Mouse (Mus musculus): ENCODE measurements at regions not wholly inside any gene's neighbourhood (a gene's known extent, or its start where the extent isn't known, plus 50 kb on each side); places are given as distances from the start of the nearest gene placed in this dataset.

DNA sequence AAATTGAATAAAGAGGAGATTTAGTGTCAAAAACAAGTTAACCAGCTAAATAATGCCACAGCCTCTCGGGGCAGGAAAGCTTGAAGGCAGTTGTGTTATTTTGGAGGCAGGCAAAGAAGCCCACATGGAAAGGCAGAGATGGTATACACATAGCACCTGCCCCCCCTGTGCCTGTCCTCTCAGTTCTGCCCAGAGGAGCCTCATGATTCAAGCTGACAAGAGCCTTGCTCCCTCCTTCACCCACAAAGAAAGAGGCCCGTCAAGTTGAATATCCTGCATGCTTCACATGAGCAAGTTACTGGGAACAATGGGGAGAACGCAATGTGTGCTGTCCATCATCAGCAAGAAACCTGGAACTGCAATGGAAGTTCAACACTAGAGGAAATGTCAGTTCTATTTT is 398.2 kb upstream of the Zic4 start:
- H3K36me3 ChIP-seq (ENCODE audit: control insufficient read depth, insufficient read depth): no peaks in the 10 kb centered on the region

DNA sequence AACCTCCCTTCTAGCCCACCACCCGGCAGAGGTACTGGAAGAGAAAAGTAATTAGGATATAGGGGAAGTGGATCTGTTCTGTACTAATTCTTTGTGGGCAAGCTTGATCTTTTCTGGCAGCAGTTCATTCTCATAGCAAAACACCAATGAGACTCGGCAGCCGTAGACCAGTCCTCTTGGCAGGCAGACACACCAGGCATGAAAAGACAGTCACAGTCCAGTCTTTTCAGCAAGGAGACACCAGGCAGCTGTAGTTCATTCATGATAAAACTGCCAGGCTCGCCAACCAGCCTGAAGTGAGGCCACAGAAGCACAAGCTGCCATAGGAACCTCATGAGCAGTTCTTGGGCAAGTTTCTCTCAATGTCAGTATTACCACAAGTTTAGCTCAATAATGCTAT is 383.5 kb upstream of the Zic4 start:
- Histone ChIP-seq H3K27me3 (replicated peaks; ENCODE audit: control insufficient read depth, insufficient read depth, low read length) (no peaks in the 10 kb centered on the region), H3K9me3 (ENCODE audit: control insufficient read depth, low read length) (no peaks in the 10 kb centered on the region), H3K4me2 (ENCODE audit: low read length) (no peak overlapping the region), H3K27ac (ENCODE audit: low read length) (no peak overlapping the region), H3K36me3 (ENCODE audit: control insufficient read depth, insufficient read depth) (no peaks in the 10 kb centered on the region), H3K4me1 (replicated peaks; ENCODE audit: control insufficient read depth, insufficient read depth, low read length) (no peaks in the 10 kb centered on the region), H3K9ac (replicated peaks; ENCODE audit: low read depth, low read length) (no peak overlapping the region), H3K4me3 (replicated peaks; ENCODE audit: low read length) (no peak overlapping the region)
- ATAC-seq: peak; percentile 67
- 36% methylated on average over 4 of the region's 4 CpGs for WGBS

More for the DNA sequence above, 398.2 kb upstream of the Zic4 start:
- no peak for ATAC-seq
- Histone ChIP-seq H3K27ac (ENCODE audit: low read length) (no peak overlapping the region), H3K4me1 (replicated peaks; ENCODE audit: control insufficient read depth, insufficient read depth, low read length) (no peaks in the 10 kb centered on the region), H3K9me3 (ENCODE audit: control insufficient read depth, low read length) (no peaks in the 10 kb centered on the region), H3K4me3 (replicated peaks; ENCODE audit: low read length) (no peak overlapping the region), H3K4me2 (ENCODE audit: low read length) (no peak overlapping the region), H3K27me3 (replicated peaks; ENCODE audit: control insufficient read depth, insufficient read depth, low read length) (no peaks in the 10 kb centered on the region), H3K9ac (replicated peaks; ENCODE audit: low read depth, low read length) (no peak overlapping the region)
- WGBS: 50% methylated on average over 3 of the region's 3 CpGs

DNA sequence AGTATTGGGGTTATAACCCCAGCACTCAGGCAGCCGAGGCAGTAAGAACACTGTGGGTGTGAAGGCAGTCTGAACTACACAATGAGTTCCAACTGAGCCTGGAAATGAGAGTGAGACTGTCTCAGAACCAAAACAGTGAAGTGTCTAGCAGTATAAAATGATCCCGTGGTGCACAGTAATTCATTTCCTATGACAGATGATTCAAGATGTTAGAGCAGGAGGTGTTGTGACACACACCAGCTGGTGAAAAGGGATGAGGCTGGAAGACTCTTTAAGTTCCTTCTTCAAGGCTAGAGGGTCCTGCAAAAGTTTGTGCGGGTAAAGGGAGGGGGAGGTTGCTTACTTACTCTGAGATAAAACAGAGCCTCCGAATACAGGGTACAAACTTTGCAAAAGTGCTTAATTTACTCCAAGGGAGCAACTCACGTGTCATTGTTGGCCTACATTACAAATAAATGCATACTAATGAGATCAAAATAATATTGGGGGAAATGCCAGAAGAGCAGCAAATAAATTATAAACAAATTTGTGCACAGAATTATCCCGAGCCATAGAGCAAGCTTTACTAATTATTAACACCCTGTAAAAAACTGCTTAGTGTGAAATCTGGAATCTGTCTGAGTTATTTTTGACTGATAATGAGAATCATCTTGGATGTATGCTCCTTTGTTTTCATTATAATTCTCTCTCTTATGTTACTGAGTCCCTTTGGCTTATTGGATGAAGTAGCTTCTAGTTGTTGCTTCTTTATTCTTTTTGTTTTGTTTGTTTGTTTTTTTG is 382.0 kb upstream of the Zic4 start:
- ATAC-seq: peak; percentile 94
- WGBS: 38% methylated on average over 6 of the region's 6 CpGs

DNA sequence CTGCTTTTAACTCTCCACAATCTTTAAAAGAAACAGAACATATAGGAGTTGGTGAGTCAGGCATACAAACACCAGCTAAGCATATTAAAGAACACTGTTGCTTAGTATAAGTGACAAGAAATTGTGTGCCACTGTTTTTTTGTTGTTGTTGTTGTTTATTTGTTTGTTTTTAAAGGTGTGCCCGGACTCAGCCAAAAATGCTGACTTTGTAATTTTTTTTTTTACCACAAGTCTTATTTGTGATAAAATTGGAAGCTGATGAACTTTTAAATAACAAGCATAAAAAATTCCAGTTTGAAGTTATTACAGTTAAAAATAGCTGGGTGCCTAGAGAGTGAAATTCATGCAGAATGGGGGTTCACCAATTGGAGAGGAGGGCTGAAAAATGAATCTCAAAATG is 363.0 kb upstream of the Zic4 start:
- no peaks in the 10 kb centered on the region for H3K4me1 ChIP-seq (replicated peaks; ENCODE audit: control insufficient read depth, insufficient read depth, low read length)
- WGBS: 100% methylated on average over 1 of the region's 1 CpGs
- no peaks in the 10 kb centered on the region for H3K36me3 ChIP-seq (ENCODE audit: control insufficient read depth, insufficient read depth)
- no peaks in the 10 kb centered on the region for H3K9me3 ChIP-seq (ENCODE audit: control insufficient read depth, low read length)
- H3K27me3 ChIP-seq (replicated peaks; ENCODE audit: control insufficient read depth, insufficient read depth, low read length): no peaks in the 10 kb centered on the region
- no peak overlapping the region for H3K4me3 ChIP-seq (replicated peaks; ENCODE audit: low read length)
- no peak overlapping the region for H3K4me2 ChIP-seq (ENCODE audit: low read length)
- no peak overlapping the region for H3K27ac ChIP-seq (ENCODE audit: low read length)
- no peak overlapping the region for H3K9ac ChIP-seq (replicated peaks; ENCODE audit: low read depth, low read length)
- ATAC-seq: no peak

More for the DNA sequence above, 382.0 kb upstream of the Zic4 start:
- no peak overlapping the region for H3K9ac ChIP-seq (replicated peaks; ENCODE audit: low read depth, low read length)
- H3K4me3 ChIP-seq (replicated peaks; ENCODE audit: low read length): no peak overlapping the region
- H3K27ac ChIP-seq (ENCODE audit: low read length): no peak overlapping the region
- no peaks in the 10 kb centered on the region for H3K36me3 ChIP-seq (ENCODE audit: control insufficient read depth, insufficient read depth)
- no peak overlapping the region for H3K4me2 ChIP-seq (ENCODE audit: low read length)
- no peaks in the 10 kb centered on the region for H3K4me1 ChIP-seq (replicated peaks; ENCODE audit: control insufficient read depth, insufficient read depth, low read length)
- no peaks in the 10 kb centered on the region for H3K9me3 ChIP-seq (ENCODE audit: control insufficient read depth, low read length)
- H3K27me3 ChIP-seq (replicated peaks; ENCODE audit: control insufficient read depth, insufficient read depth, low read length): no peaks in the 10 kb centered on the region

DNA sequence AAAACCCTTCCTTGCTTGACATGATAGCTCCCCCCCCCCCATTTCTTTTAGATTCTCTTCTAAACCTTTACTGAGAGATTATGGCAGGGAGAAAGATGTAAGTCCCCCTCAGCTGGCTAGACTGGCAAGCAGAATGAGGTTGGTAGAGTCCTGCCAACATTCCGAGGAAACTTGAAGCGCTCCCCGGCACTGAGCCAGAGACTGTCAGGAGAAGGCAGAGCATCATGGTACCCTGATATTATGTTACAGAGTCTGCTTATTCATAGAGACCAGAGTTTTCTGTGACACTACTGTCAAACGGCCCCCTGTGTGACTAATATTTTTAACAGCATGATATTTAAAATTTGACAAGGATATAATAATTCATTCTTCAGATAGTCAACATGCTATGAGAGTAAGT is 358.0 kb upstream of the Zic4 start:
- no peak overlapping the region for H3K9ac ChIP-seq (replicated peaks; ENCODE audit: low read depth, low read length)
- no peaks in the 10 kb centered on the region for H3K36me3 ChIP-seq (ENCODE audit: control insufficient read depth, insufficient read depth)
- 58% methylated on average over 4 of the region's 4 CpGs for WGBS
- no peak overlapping the region for H3K27ac ChIP-seq (ENCODE audit: low read length)
- H3K27me3 ChIP-seq (replicated peaks; ENCODE audit: control insufficient read depth, insufficient read depth, low read length): no peaks in the 10 kb centered on the region
- H3K4me1 ChIP-seq (replicated peaks; ENCODE audit: control insufficient read depth, insufficient read depth, low read length): no peaks in the 10 kb centered on the region
- no peak overlapping the region for H3K4me3 ChIP-seq (replicated peaks; ENCODE audit: low read length)
- peak; percentile 55; the same call in 1 of the 2 replicates for ATAC-seq
- H3K4me2 ChIP-seq (ENCODE audit: low read length): no peak overlapping the region
- H3K9me3 ChIP-seq (ENCODE audit: control insufficient read depth, low read length): no peaks in the 10 kb centered on the region

- 14% methylated on average over 2 of the region's 2 CpGs for WGBS
These were observed 321.7 kb upstream of the Zic4 start for GRCm38 (mm10) chr9:91040546-91040945.

GRCm38 (mm10) chr9:91048569-91048968 is 313.6 kb upstream of the Zic4 start:
- Histone ChIP-seq H3K9ac (replicated peaks; ENCODE audit: low read depth, low read length) (no peak overlapping the region), H3K9me3 (ENCODE audit: control insufficient read depth, low read length) (0 out of 2 replicates have a peak, but pooled peaks cover 2% of the 10 kb centered on the region), H3K4me1 (replicated peaks; ENCODE audit: control insufficient read depth, insufficient read depth, low read length) (no peaks in the 10 kb centered on the region), H3K36me3 (ENCODE audit: control insufficient read depth, insufficient read depth) (no peaks in the 10 kb centered on the region), H3K27me3 (replicated peaks; ENCODE audit: control insufficient read depth, insufficient read depth, low read length) (no peaks in the 10 kb centered on the region), H3K27ac (ENCODE audit: low read length) (no peak overlapping the region), H3K4me2 (ENCODE audit: low read length) (no peak overlapping the region), H3K4me3 (replicated peaks; ENCODE audit: low read length) (no peak overlapping the region)
- WGBS: 54% methylated on average over 2 of the region's 2 CpGs
- no peak for ATAC-seq

More at GRCm38 (mm10) chr9:91040546-91040945, 321.7 kb upstream of the Zic4 start:
- Histone ChIP-seq H3K9ac (replicated peaks; ENCODE audit: low read depth, low read length) (no peak overlapping the region), H3K27ac (ENCODE audit: low read length) (no peak overlapping the region), H3K27me3 (replicated peaks; ENCODE audit: control insufficient read depth, insufficient read depth, low read length) (no peaks in the 10 kb centered on the region), H3K4me3 (replicated peaks; ENCODE audit: low read length) (no peak overlapping the region), H3K9me3 (ENCODE audit: control insufficient read depth, low read length) (no peaks in the 10 kb centered on the region), H3K4me1 (replicated peaks; ENCODE audit: control insufficient read depth, insufficient read depth, low read length) (no peaks in the 10 kb centered on the region), H3K4me2 (ENCODE audit: low read length) (no peak overlapping the region), H3K36me3 (ENCODE audit: control insufficient read depth, insufficient read depth) (no peaks in the 10 kb centered on the region)
- no peak for ATAC-seq

DNA sequence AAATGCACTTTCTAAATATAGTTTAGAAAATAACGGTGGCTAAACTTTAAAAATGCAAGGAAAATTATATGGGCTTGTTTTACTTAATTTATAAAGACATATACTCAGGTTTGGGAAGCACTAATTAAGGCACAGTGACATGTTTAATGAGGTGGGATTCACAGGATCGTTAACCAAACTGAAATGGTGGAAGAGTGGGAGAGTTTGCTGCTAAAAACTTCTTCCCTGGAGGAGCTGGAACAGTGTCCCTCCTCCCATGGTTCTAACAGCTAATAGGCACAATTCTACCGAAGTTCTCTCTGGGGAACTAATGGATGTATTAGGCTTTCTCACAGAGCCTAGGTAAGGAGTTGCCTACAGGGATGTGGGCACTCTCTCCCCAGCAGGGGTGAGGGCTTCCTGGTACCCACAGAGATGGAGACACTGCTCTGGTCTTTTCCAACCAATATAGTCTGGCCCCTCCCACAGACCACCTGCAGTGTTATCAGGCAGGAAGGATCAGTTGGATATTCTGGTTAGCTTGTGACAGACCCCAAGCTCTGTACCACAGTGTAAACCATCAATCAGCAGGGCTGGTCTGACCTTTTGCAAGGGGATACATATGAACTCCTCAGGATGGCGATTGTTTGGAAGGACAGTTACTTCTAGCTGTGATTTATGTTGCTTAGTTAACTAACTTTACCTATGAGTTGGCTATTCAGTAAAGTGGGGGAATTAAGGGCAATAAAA is 309.0 kb upstream of the Zic4 start:
- 51% methylated on average over 4 of the region's 4 CpGs for WGBS
- H3K9ac ChIP-seq (replicated peaks; ENCODE audit: low read depth, low read length): no peak overlapping the region
- no peak overlapping the region for H3K4me2 ChIP-seq (ENCODE audit: low read length)
- H3K27me3 ChIP-seq (replicated peaks; ENCODE audit: control insufficient read depth, insufficient read depth, low read length): no peaks in the 10 kb centered on the region
- H3K4me3 ChIP-seq (replicated peaks; ENCODE audit: low read length): no peak overlapping the region
- no peak for ATAC-seq
- no peaks in the 10 kb centered on the region for H3K4me1 ChIP-seq (replicated peaks; ENCODE audit: control insufficient read depth, insufficient read depth, low read length)
- H3K27ac ChIP-seq (ENCODE audit: low read length): no peak overlapping the region
- 0 out of 2 replicates have a peak, but pooled peaks cover 2% of the 10 kb centered on the region for H3K9me3 ChIP-seq (ENCODE audit: control insufficient read depth, low read length)
- H3K36me3 ChIP-seq (ENCODE audit: control insufficient read depth, insufficient read depth): no peaks in the 10 kb centered on the region

GRCm38 (mm10) chr9:91059460-91059859 is 302.8 kb upstream of the Zic4 start:
- Histone ChIP-seq H3K9me3 (ENCODE audit: control insufficient read depth, low read length) (no peaks in the 10 kb centered on the region), H3K4me1 (replicated peaks; ENCODE audit: control insufficient read depth, insufficient read depth, low read length) (no peaks in the 10 kb centered on the region; the same call in 1 of the 2 replicates), H3K27ac (ENCODE audit: low read length) (no peak overlapping the region), H3K27me3 (replicated peaks; ENCODE audit: control insufficient read depth, insufficient read depth, low read length) (no peaks in the 10 kb centered on the region), H3K4me2 (ENCODE audit: low read length) (no peak overlapping the region), H3K4me3 (replicated peaks; ENCODE audit: low read length) (no peak overlapping the region), H3K36me3 (ENCODE audit: control insufficient read depth, insufficient read depth) (no peaks in the 10 kb centered on the region), H3K9ac (replicated peaks; ENCODE audit: low read depth, low read length) (no peak overlapping the region)
- WGBS: 83% methylated on average over 4 of the region's 4 CpGs
- ATAC-seq: no peak
